8 mouse cellular contexts compared by ENCODE assay signal in the genomic region with DNA sequence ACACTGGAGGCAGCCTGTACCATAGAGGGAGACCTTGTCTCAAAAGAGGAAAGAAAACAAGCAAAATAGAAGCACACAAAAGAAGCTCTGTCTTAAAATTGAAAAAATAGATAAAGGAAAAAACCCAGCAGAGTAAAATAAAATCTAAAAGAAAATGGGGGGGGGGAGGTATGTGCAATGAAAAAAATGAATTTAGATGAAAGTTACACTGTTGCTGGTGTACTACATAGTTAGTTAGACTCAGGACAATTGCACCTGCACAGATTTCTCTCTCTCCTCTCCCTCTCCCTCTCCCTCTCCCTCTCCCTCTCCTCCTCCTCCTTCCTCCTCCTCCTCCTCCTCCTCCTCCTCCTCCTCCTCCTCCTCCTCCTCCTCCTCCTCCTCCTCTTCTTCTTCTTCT. TPM values are rescaled to one million over a fixed set of nuclear protein-coding genes. Genes with fewer than 3 reads are reported as not detected.
A peak's percentile ranks its signal among the peaks of the same experiment; 100 is the strongest.
DNase-seq lines count a peak whose midpoint lies in the region; ATAC-seq and TF ChIP-seq lines count a peak whose summit lies in the region.

Gene Scarb2 (minus strand): TSS at position 101 of the 400 bp plus-strand sequence.

- TF ChIP-seq CTCF in embryonic fibroblast, embryonic 13.5 days (IDR thresholded peaks at IDR 0.05; ENCODE audit: borderline replicate concordance, insufficient read depth, low read length) = no peak

- 0 out of 2 replicates have a peak within 1 kb of the TSS, but pooled peaks have one; percentile 97 for H3K27ac ChIP-seq in neural tube, embryonic 11.5 days (ENCODE audit: low read depth, low read length)
- H3K27ac ChIP-seq in embryonic fibroblast, embryonic 13.5 days (ENCODE audit: insufficient read depth, low read length) = no peak within 1 kb of the TSS
- peak within 1 kb of the TSS; percentile 98 for H3K27ac ChIP-seq in limb, embryonic 15.5 days
- H3K27ac ChIP-seq in stomach, embryonic 15.5 days = peak within 1 kb of the TSS; percentile 99

- TF ChIP-seq POLR2A in embryonic fibroblast, embryonic 13.5 days (IDR thresholded peaks at IDR 0.05; ENCODE audit: low read depth, low read length) = no peak

- no peaks in the 10 kb centered on the region for H3K9me3 ChIP-seq in neural tube, embryonic 11.5 days (ENCODE audit: control insufficient read depth, low read length)
- no peaks in the 10 kb centered on the region for H3K9me3 ChIP-seq in limb, embryonic 15.5 days
- no peaks in the 10 kb centered on the region for H3K9me3 ChIP-seq in stomach, embryonic 15.5 days

- H3K9ac ChIP-seq in neural tube, embryonic 11.5 days (ENCODE audit: low read length) = peak within 1 kb of the TSS; percentile 5; the same call in 1 of the 2 replicates
- H3K9ac ChIP-seq in limb, embryonic 15.5 days = no peak within 1 kb of the TSS; the same call in 1 of the 2 replicates
- H3K9ac ChIP-seq in stomach, embryonic 15.5 days = peak within 1 kb of the TSS; percentile 2; the same call in 1 of the 2 replicates

- ATAC-seq in neural tube, embryonic 11.5 days (ENCODE audit: insufficient read depth, low FRiP score, low TSS enrichment) = no peak
- ATAC-seq in limb, embryonic 15.5 days (ENCODE audit: insufficient number of reproducible peaks, low FRiP score, low TSS enrichment, low read depth) = no peak
- ATAC-seq in stomach, embryonic 15.5 days (ENCODE audit: insufficient read depth, low FRiP score, low read depth) = no peak

- peak within 1 kb of the TSS; percentile 74 for H3K4me3 ChIP-seq in neural tube, embryonic 11.5 days (ENCODE audit: low read depth, low read length)
- H3K4me3 ChIP-seq in embryonic fibroblast, embryonic 13.5 days (ENCODE audit: insufficient read depth, low read length) = peak within 1 kb of the TSS; percentile 36
- peak within 1 kb of the TSS; percentile 97 for H3K4me3 ChIP-seq in limb, embryonic 15.5 days
- H3K4me3 ChIP-seq in stomach, embryonic 15.5 days (replicated peaks) = peak within 1 kb of the TSS; percentile 98

- H3K27me3 ChIP-seq in neural tube, embryonic 11.5 days (ENCODE audit: control insufficient read depth, insufficient read depth, low read length) = no peaks in the 10 kb centered on the region
- H3K27me3 ChIP-seq in limb, embryonic 15.5 days = no peaks in the 10 kb centered on the region
- H3K27me3 ChIP-seq in stomach, embryonic 15.5 days (replicated peaks) = no peaks in the 10 kb centered on the region

- no peak for DNase-seq in neural tube, embryonic 11.5 days (ENCODE audit: low spot score)
- DNase-seq in neural tube, embryonic 10.5 days (ENCODE audit: extremely low spot score, low spot score) = no peak
- no peak for DNase-seq in heart, postnatal 36 days
- no peak for DNase-seq in right cerebral cortex, adult 18-20 months
- no peak for DNase-seq in right cerebral cortex, adult 2 months (ENCODE audit: low spot score in 2 of 2)

- H3K4me2 ChIP-seq in neural tube, embryonic 11.5 days (ENCODE audit: low read depth) = peak within 1 kb of the TSS; percentile 64
- peak within 1 kb of the TSS; percentile 72 for H3K4me2 ChIP-seq in limb, embryonic 15.5 days
- H3K4me2 ChIP-seq in stomach, embryonic 15.5 days = peak within 1 kb of the TSS; percentile 76

- intact Hi-C loops in heart, postnatal 36 days (cut with DNase I) = loop anchor here (1.0 to 10.0 kb wide), 5 partner anchors 48 to 588 kb away; partner anchors contain the start of genes Sdad1 and Sept11

- no peaks in the 10 kb centered on the region for H3K36me3 ChIP-seq in neural tube, embryonic 11.5 days (ENCODE audit: control insufficient read depth, insufficient read depth, low read length)
- no peaks in the 10 kb centered on the region for H3K36me3 ChIP-seq in limb, embryonic 15.5 days
- no peaks in the 10 kb centered on the region for H3K36me3 ChIP-seq in stomach, embryonic 15.5 days

- H3K4me1 ChIP-seq in neural tube, embryonic 11.5 days (ENCODE audit: control insufficient read depth, insufficient read depth, low read length) = peaks cover 6% of the 10 kb centered on the region; the same call in 1 of the 2 replicates
- peaks cover 10% of the 10 kb centered on the region; the same call in 1 of the 2 replicates for H3K4me1 ChIP-seq in embryonic fibroblast, embryonic 13.5 days (ENCODE audit: control insufficient read depth, insufficient read depth, low read length)
- H3K4me1 ChIP-seq in limb, embryonic 15.5 days = peaks cover 21% of the 10 kb centered on the region
- peaks cover 24% of the 10 kb centered on the region; the same call in 1 of the 2 replicates for H3K4me1 ChIP-seq in stomach, embryonic 15.5 days

RNA-seq across cellular contexts. Expression of gene Scarb2, which starts in this region (rescaled TPM):
- 12.4 and 13.2 TPM in 2 replicates for polyA plus RNA-seq in neural tube, embryonic 11.5 days (2014; fragmentation: Nextera tagmentation; extraction: Ambion mirVana)
- 67.1 and 79.3 TPM in 2 replicates for polyA plus RNA-seq in embryonic fibroblast, embryonic 13.5 days (2011; ENCODE audit: insufficient read length, low read depth, missing spikeins)
- 10 to 100 TPM; 80.3 to 91.1 TPM for total RNA-seq in heart, postnatal 36 days (2021)
- 13.6 and 14.3 TPM in 2 replicates for polyA plus RNA-seq in limb, embryonic 15.5 days (2015; fragmentation: Nextera tagmentation; extraction: Ambion mirVana)
- 15.8 and 17.0 TPM in 2 replicates for polyA plus RNA-seq in stomach, embryonic 15.5 days (2015; fragmentation: Nextera tagmentation; extraction: Ambion mirVana)

Comparison
In these comparisons a context has a peak if more than half of its experiments do, and no peak if none do; other contexts are left out.
1. H3K4me3 ChIP-seq: peak in every context shown above with its lines; median percentile 98 in stomach, embryonic 15.5 days; 97 in limb, embryonic 15.5 days; 74 in neural tube, embryonic 11.5 days; 36 in embryonic fibroblast, embryonic 13.5 days.